Mouse (Mus musculus) bone marrow macrophage, adult 2 months (primary cell): ENCODE results near the gene P4hb.

Source experiments
- CTCF ChIP-seq: IDR thresholded peaks from 2 replicates; pipeline ENCODE4 v1.5.1; 2012; ENCODE audit warnings: low read depth, mild to moderate bottlenecking, low read length, moderate library complexity
- POLR2A ChIP-seq: IDR thresholded peaks from 2 replicates; pipeline ENCODE4 v1.6.1; 2012; ENCODE audit warnings: mild to moderate bottlenecking, low read depth, low read length, borderline replicate concordance

- TF ChIP-seq CTCF, result no peak
- TF ChIP-seq POLR2A, result no peak
Observed at GRCm38 (mm10) chr11:120600716-120601115, 27.7 kb upstream of the P4hb start.
